Mouse (Mus musculus) cerebellum, adult 2 months (tissue): ENCODE measurements at regions not wholly inside any gene's neighbourhood (a gene's known extent, or its start where the extent isn't known, plus 50 kb on each side); places are given as distances from the start of the nearest gene placed in this dataset.

Experiments
- CTCF ChIP-seq: fragments of 200-500 bp; IDR thresholded peaks from 2 replicates; pipeline ENCODE4 v1.5.1; 2011; ENCODE audit warnings: low read depth, mild to moderate bottlenecking, control low read depth, low read length, moderate library complexity, borderline replicate concordance; ENCODE audit not compliant: insufficient read depth
- POLR2A ChIP-seq: fragments of 200-500 bp; IDR thresholded peaks from 2 replicates; pipeline ENCODE4 v1.6.1; 2011; ENCODE audit warnings: low read length, control low read depth, borderline replicate concordance; ENCODE audit not compliant: insufficient read depth

- TF ChIP-seq CTCF (no peak), POLR2A (no peak)
Measured at GRCm38 (mm10) chr9:52935082-52935481, 255.5 kb upstream of the AI593442 start.
